Mouse (Mus musculus) liver, adult 2 months (tissue): ENCODE measurements around the gene Gm45062.

Experiments used
- CTCF ChIP-seq: fragments of 200-500 bp; IDR thresholded peaks from 2 replicates; pipeline ENCODE4 v1.5.1; 2011; ENCODE audit warnings: low read depth, low read length, control low read depth
- POLR2A ChIP-seq: fragments of 200-500 bp; IDR thresholded peaks from 2 replicates; pipeline ENCODE4 v1.6.1; 2011; ENCODE audit warnings: low read length, control low read depth; ENCODE audit not compliant: insufficient read depth; ENCODE audit errors: extremely low read depth

DNA sequence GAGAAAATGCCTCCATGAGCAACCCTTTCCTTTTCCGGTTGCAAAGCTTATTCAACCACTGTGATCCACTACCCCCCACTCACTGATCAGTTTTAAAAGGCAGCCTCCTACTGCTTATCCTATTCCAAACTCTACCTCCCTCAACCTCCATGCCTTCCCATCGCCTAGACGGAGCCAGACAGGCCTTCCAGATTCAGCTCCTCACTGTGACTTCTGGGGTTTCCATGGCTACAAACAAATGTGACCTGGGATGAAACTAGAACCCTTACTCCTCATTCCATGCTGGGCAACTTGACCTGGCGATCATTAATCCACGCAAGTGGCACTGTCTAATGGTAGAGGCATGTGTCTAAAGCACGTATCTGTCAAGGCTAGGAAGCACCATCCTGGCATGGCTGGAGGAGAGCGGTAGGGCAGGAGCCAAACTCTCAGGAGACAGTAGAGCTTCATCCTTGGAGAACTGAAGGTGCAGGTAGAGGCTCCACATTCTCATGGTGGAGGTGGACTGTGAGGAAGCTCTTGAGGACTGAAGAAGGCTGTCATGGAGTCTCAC lies 369.5 kb downstream of the Gm45062 start:
- no peak for TF ChIP-seq POLR2A
- TF ChIP-seq CTCF: no peak
